Mouse (Mus musculus): ENCODE data around the gene Cdk2. TPM values are rescaled to one million over a fixed set of nuclear protein-coding genes. Genes with fewer than 3 reads are reported as not detected.

Cdk2 gene
- 89.2 and 90.3 TPM in 2 replicates for polyA plus RNA-seq (2014; fragmentation: Nextera tagmentation; extraction: Ambion mirVana)

GRCm38 (mm10) chr10:128704491-128705316 is at the start of gene Cdk2:
TSS of gene Cdk2 (minus strand) at chr10:128705031.
- Histone ChIP-seq H3K36me3 (ENCODE audit: control insufficient read depth, insufficient read depth, low read length) (peaks cover 37% of the 10 kb centered on the region), H3K4me2 (ENCODE audit: low read length) (peak within 1 kb of the TSS; percentile 68), H3K9ac (ENCODE audit: low read length) (peak within 1 kb of the TSS; percentile 89), H3K27me3 (ENCODE audit: control insufficient read depth, insufficient read depth, low read length) (no peaks in the 10 kb centered on the region), H3K4me3 (ENCODE audit: control insufficient read depth in 1 of 2, insufficient read depth in 1 of 2, low read depth in 1 of 2, low read length in 2 of 2) (peak within 1 kb of the TSS; percentile 69 to 77), H3K4me1 (ENCODE audit: control insufficient read depth in 2 of 2, insufficient read depth in 2 of 2, low read length in 2 of 2) (peaks cover 7 to 21% of the 10 kb centered on the region in 2 experiments), H3K9me3 (ENCODE audit: control insufficient read depth, low read length) (no peaks in the 10 kb centered on the region), H3K27ac (replicated peaks in 1 of 2; ENCODE audit: control insufficient read depth in 1 of 2, insufficient read depth in 1 of 2, low read depth in 2 of 2, low read length in 2 of 2) (peak within 1 kb of the TSS; percentile 87 to 97)
- peak; percentile 93 for ATAC-seq (ENCODE audit: insufficient number of reproducible peaks, insufficient read depth, low FRiP score, low read depth)
- under 1% methylated on average over 62 of the region's 62 CpGs for WGBS

- under 1% methylated on average over 37 of the region's 37 CpGs for WGBS
- ATAC-seq (ENCODE audit: insufficient number of reproducible peaks, insufficient read depth, low FRiP score, low read depth), result peak; percentile 83
These were observed 43.5 kb upstream of the Cdk2 start for GRCm38 (mm10) chr10:128748252-128748864.

DNA sequence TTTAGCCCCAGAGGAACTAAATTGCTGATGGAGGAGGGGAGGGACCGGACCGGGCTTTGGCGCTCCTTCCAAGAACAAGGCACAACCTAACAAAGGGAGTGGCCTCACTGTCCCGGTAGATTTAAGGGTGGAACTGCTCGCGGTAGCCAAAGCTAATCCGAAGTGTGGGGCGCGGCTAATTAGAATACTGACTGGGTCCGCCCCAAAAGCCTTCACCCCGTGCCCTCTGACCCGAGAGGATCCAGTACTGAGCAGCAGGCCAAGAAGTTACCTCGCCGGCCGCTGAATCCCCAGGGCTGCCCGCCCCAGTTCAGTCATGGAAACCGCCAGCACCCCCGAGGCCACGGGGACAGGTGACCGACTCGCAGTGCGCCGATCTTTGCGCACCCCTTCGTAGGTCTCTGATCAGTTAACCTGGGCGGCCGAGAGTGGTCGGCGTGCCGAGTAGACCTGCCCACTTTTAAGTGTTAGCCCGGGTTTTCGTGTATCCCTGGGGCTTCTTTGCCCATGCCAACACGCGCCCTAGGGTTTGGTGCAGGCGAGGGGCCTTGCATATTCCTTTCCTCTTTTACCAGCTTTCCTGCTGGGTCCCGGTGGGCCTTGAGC is 42.9 kb upstream of the Cdk2 start, which contains the start of gene Pym1:
Pym1 (plus strand) TSS at position 244 of the 606 bp plus-strand sequence.
- Histone ChIP-seq H3K4me3 (ENCODE audit: control insufficient read depth in 1 of 2, insufficient read depth in 1 of 2, low read depth in 1 of 2, low read length in 2 of 2) (peak within 1 kb of the TSS; percentile 86 to 90), H3K9me3 (ENCODE audit: control insufficient read depth, low read length) (no peaks in the 10 kb centered on the region), H3K36me3 (ENCODE audit: control insufficient read depth, insufficient read depth, low read length) (peaks cover 7% of the 10 kb centered on the region; the same call in 1 of the 2 replicates), H3K4me2 (ENCODE audit: low read length) (peak within 1 kb of the TSS; percentile 95), H3K27ac (replicated peaks in 1 of 2; ENCODE audit: control insufficient read depth in 1 of 2, insufficient read depth in 1 of 2, low read depth in 2 of 2, low read length in 2 of 2) (peak within 1 kb of the TSS; percentile 92 to 94), H3K9ac (ENCODE audit: low read length) (peak within 1 kb of the TSS; percentile 91), H3K27me3 (ENCODE audit: control insufficient read depth, insufficient read depth, low read length) (no peaks in the 10 kb centered on the region), H3K4me1 (ENCODE audit: control insufficient read depth in 2 of 2, insufficient read depth in 2 of 2, low read length in 2 of 2) (peaks cover 10 to 23% of the 10 kb centered on the region in 2 experiments)
- 0% methylated on average over 36 of the region's 36 CpGs for WGBS
- ATAC-seq (ENCODE audit: insufficient number of reproducible peaks, insufficient read depth, low FRiP score, low read depth), result peak; percentile 36

More at GRCm38 (mm10) chr10:128748252-128748864, 43.5 kb upstream of the Cdk2 start:
- peaks cover 11% of the 10 kb centered on the region; the same call in 1 of the 2 replicates for H3K36me3 ChIP-seq (ENCODE audit: control insufficient read depth, insufficient read depth, low read length)
- no peaks in the 10 kb centered on the region for H3K9me3 ChIP-seq (ENCODE audit: control insufficient read depth, low read length)
- H3K4me1 ChIP-seq (ENCODE audit: control insufficient read depth in 2 of 2, insufficient read depth in 2 of 2, low read length in 2 of 2), result peaks cover 10 to 20% of the 10 kb centered on the region in 2 experiments
- peak overlapping the region; percentile 92 to 94 for H3K27ac ChIP-seq (replicated peaks in 1 of 2; ENCODE audit: control insufficient read depth in 1 of 2, insufficient read depth in 1 of 2, low read depth in 2 of 2, low read length in 2 of 2)
- peak overlapping the region; percentile 86 to 90 for H3K4me3 ChIP-seq (ENCODE audit: control insufficient read depth in 1 of 2, insufficient read depth in 1 of 2, low read depth in 1 of 2, low read length in 2 of 2)
- no peaks in the 10 kb centered on the region for H3K27me3 ChIP-seq (ENCODE audit: control insufficient read depth, insufficient read depth, low read length)
- H3K4me2 ChIP-seq (ENCODE audit: low read length), result peak overlapping the region; percentile 95
- H3K9ac ChIP-seq (ENCODE audit: low read length), result peak overlapping the region; percentile 91

GRCm38 (mm10) chr10:128746972-128747645 is 42.3 kb upstream of the Cdk2 start:
- Histone ChIP-seq H3K36me3 (ENCODE audit: control insufficient read depth, insufficient read depth, low read length) (peaks cover 2% of the 10 kb centered on the region; the same call in 1 of the 2 replicates), H3K4me1 (ENCODE audit: control insufficient read depth in 2 of 2, insufficient read depth in 2 of 2, low read length in 2 of 2) (peaks cover 10 to 27% of the 10 kb centered on the region in 2 experiments), H3K4me3 (ENCODE audit: control insufficient read depth in 1 of 2, insufficient read depth in 1 of 2, low read depth in 1 of 2, low read length in 2 of 2) (peak overlapping the region; percentile 86 to 90), H3K27me3 (ENCODE audit: control insufficient read depth, insufficient read depth, low read length) (0 out of 2 replicates have a peak, but pooled peaks cover 2% of the 10 kb centered on the region), H3K9me3 (ENCODE audit: control insufficient read depth, low read length) (no peaks in the 10 kb centered on the region), H3K4me2 (ENCODE audit: low read length) (peak overlapping the region; percentile 95), H3K27ac (replicated peaks in 1 of 2; ENCODE audit: control insufficient read depth in 1 of 2, insufficient read depth in 1 of 2, low read depth in 2 of 2, low read length in 2 of 2) (peak overlapping the region; percentile 92 to 94), H3K9ac (ENCODE audit: low read length) (peak overlapping the region; percentile 91)
- WGBS, result 54% methylated on average over 8 of the region's 9 CpGs
- no peak for ATAC-seq (ENCODE audit: insufficient number of reproducible peaks, insufficient read depth, low FRiP score, low read depth)

GRCm38 (mm10) chr10:128745946-128746613 is 41.2 kb upstream of the Cdk2 start:
- H3K27ac ChIP-seq (replicated peaks in 1 of 2; ENCODE audit: control insufficient read depth in 1 of 2, insufficient read depth in 1 of 2, low read depth in 2 of 2, low read length in 2 of 2), result no peak overlapping the region
- H3K9me3 ChIP-seq (ENCODE audit: control insufficient read depth, low read length), result no peaks in the 10 kb centered on the region
- H3K27me3 ChIP-seq (ENCODE audit: control insufficient read depth, insufficient read depth, low read length), result peaks cover 6% of the 10 kb centered on the region; the same call in 1 of the 2 replicates
- ATAC-seq (ENCODE audit: insufficient number of reproducible peaks, insufficient read depth, low FRiP score, low read depth), result no peak
- H3K4me3 ChIP-seq (ENCODE audit: control insufficient read depth in 1 of 2, insufficient read depth in 1 of 2, low read depth in 1 of 2, low read length in 2 of 2), result no peak overlapping the region
- no peak overlapping the region for H3K4me2 ChIP-seq (ENCODE audit: low read length)
- WGBS, result 88% methylated on average over 10 of the region's 10 CpGs
- peaks cover 10 to 27% of the 10 kb centered on the region in 2 experiments for H3K4me1 ChIP-seq (ENCODE audit: control insufficient read depth in 2 of 2, insufficient read depth in 2 of 2, low read length in 2 of 2)
- H3K9ac ChIP-seq (ENCODE audit: low read length), result no peak overlapping the region
- H3K36me3 ChIP-seq (ENCODE audit: control insufficient read depth, insufficient read depth, low read length), result no peaks in the 10 kb centered on the region

DNA sequence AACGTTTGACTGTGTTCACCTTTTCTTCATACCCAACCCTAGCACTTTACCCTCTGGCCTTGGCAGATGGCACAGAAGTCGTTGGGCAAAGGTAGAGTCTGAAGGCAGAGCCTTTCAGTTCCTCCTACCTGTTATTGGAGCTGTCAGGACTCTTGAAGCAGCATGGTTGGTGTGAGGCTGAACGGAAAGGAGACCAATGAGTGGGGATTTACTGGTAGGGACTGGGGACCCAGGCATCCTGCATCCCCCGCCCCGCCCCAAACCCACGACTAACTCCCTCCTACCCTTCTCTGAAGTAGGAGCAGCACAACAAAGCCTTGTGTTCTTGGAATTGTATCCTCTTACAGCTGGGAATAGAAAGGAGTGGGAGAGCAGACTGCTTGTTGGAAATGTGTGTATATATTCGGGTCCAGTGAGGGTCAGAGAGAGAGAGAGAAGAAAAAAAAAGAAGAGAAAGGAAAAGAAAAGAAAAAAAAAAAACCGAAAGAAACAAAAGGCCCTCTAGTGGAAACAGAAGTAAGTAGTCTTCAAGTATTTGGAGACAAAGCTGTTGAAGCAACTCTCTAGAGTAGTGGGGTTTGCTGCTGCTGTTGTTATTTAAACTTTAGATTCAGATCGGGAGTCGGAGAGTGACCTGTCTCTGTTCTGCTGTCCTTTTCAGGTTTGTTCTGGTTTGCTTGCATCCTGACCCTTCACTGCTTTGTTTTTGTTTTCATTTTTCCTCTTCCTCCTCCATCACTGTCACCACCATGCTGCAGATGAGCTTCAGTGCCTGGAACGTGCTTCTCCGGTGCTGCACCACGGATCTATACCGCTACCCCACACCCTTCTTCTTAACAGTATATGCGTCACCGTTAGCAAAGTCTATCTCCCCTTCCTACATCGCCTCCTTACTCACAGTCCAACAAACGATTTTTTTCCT is 40.1 kb upstream of the Cdk2 start, which contains the start of gene Dgka:
Dgka (minus strand) TSS at position 176 of the 922 bp plus-strand sequence.
- H3K27me3 ChIP-seq (ENCODE audit: control insufficient read depth, insufficient read depth, low read length), result peaks cover 6% of the 10 kb centered on the region; the same call in 1 of the 2 replicates
- H3K9ac ChIP-seq (ENCODE audit: low read length), result peak within 1 kb of the TSS; percentile 73
- WGBS, result 20% methylated on average over 18 of the region's 18 CpGs
- peak within 1 kb of the TSS; percentile 58 to 59 for H3K4me3 ChIP-seq (ENCODE audit: control insufficient read depth in 1 of 2, insufficient read depth in 1 of 2, low read depth in 1 of 2, low read length in 2 of 2)
- H3K27ac ChIP-seq (replicated peaks in 1 of 2; ENCODE audit: control insufficient read depth in 1 of 2, insufficient read depth in 1 of 2, low read depth in 2 of 2, low read length in 2 of 2), result peak within 1 kb of the TSS; percentile 49 to 55
- H3K36me3 ChIP-seq (ENCODE audit: control insufficient read depth, insufficient read depth, low read length), result no peaks in the 10 kb centered on the region
- no peaks in the 10 kb centered on the region for H3K9me3 ChIP-seq (ENCODE audit: control insufficient read depth, low read length)
- peaks cover 10 to 27% of the 10 kb centered on the region in 2 experiments for H3K4me1 ChIP-seq (ENCODE audit: control insufficient read depth in 2 of 2, insufficient read depth in 2 of 2, low read length in 2 of 2)
- no peak for ATAC-seq (ENCODE audit: insufficient number of reproducible peaks, insufficient read depth, low FRiP score, low read depth)
- H3K4me2 ChIP-seq (ENCODE audit: low read length), result peak within 1 kb of the TSS; percentile 90
